Mouse (Mus musculus) mouse trophoblast stem cell (cell line): ENCODE measurements around the gene Tssk1.

Experiments used
- in situ Hi-C, 2 experiments: fragments of 300-500 bp; cut with MseI, MboI; formaldehyde crosslinking; loops; 2 replicates in 1 of 2; 3 replicates in 1 of 2; pipeline ENCODE4 v1.15.1; 2025

Gene Tssk1

DNA sequence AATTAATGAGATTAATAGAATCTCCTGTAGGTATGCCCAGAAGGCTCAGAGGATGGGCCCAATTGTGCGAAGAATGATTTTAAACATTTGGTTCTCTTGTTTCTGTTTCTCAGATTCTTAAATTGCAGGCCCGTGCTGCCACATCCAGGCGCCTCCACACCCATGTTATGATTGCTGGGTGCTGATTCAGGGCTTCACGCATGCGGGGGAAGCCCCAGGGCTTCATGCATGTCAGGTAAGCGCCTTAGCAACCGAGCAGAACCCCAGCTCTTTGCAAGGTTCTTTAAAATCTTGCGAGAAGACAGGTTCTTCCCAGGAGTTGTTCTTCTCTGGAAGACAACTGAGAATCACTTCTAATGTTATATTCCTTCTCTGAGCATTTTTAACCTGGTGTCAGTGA lies 49.4 kb downstream of the Tssk1 start:
- in situ Hi-C loops = no loop called here

DNA sequence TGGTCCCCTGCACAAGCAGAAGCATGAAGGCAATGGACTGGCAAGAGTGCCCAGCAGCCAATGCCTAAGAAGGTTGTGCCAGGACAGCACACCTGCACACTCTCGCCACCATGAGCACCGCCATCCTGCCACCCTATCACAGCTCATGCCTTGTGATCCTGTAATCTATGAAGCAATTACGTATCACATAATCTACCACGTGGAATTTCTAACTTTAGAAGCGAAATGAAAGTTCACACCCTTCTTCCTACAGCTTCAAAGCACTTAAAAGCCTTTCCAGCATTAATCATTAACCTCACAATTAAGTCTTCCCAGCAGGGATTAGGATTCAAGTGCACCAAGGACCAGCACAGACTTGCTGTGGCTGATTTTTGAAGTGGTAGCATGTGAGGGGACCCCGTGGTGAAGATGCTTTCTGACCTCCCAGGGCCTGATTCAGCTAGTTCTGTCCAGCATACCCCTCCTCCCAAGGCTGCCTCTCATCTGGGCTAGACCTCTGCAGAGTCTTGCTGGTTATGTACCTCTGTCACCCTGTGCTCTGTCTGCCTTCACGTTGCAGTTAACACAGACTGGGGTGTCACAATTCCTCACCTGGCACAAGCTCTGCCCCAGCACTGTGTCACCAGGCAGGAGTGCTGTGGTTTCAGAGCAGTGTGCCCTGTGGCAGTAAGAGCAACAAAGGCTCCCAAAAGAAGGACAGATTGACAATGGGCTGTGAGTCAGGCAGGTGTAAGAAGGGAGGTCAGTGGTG lies 51.2 kb downstream of the Tssk1 start:
- in situ Hi-C loops = no loop called here
